15 mouse cellular contexts compared by ENCODE assay signal in the genomic region with DNA sequence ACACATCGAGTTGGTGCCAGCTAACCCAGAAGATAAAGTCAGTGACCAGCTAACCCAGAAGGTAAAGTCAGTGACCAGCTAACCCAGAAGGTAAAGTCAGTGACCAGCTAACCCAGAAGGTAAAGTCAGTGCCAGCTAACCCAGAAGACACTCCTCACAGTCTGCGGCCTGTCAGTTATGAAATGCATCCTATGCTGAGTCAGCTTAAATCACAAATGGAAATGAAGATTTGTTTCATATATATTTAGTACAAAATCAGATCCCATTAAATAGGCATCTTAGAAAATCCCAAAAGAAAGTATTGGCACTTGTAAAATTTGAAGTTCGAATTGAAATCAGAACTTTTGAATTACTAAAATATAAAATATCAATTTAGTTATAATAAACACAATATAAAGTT.
"Had no signal": no experiment of that assay in that cellular context is flagged by ENCODE, and none has a peak within 500 bp of the region (broad histone marks: within the 10 kb centered on the region; RNA-seq: fewer than 3 reads in every experiment).

No protein-coding gene starts in this region.

- H3K9me3 ChIP-seq: midbrain, embryonic 10.5 days; midbrain, embryonic 12.5 days; neural tube, embryonic 13.5 days; neural tube, embryonic 15.5 days had no signal

- H3K27ac ChIP-seq: midbrain, embryonic 10.5 days; midbrain, embryonic 12.5 days; neural tube, embryonic 13.5 days; neural tube, embryonic 15.5 days had no signal

- H3K27me3 ChIP-seq: midbrain, embryonic 12.5 days; neural tube, embryonic 13.5 days; neural tube, embryonic 15.5 days had no signal

- H3K4me1 ChIP-seq: midbrain, embryonic 10.5 days; midbrain, embryonic 12.5 days; neural tube, embryonic 13.5 days; neural tube, embryonic 15.5 days had no signal

- DNase-seq: lung, postnatal 10 days; lung, postnatal 4 days; right cerebral cortex, adult 18-20 months; right cerebral cortex, postnatal 25 days; right cerebral cortex, postnatal 4 days; spleen, adult 18-20 months; thymus, adult 18-20 months; thymus, postnatal 36 days had no signal

- H3K4me3 ChIP-seq: midbrain, embryonic 10.5 days; midbrain, embryonic 12.5 days; myocyte; neural tube, embryonic 13.5 days; neural tube, embryonic 15.5 days had no signal

- ATAC-seq: midbrain, embryonic 16.5 days had no signal

- H3K4me2 ChIP-seq: lung, embryonic 14.5 days; midbrain, embryonic 12.5 days; neural tube, embryonic 13.5 days; neural tube, embryonic 15.5 days had no signal

- H3K9ac ChIP-seq: lung, embryonic 14.5 days; midbrain, embryonic 12.5 days; neural tube, embryonic 13.5 days; neural tube, embryonic 15.5 days had no signal
